Mouse (Mus musculus) myocyte (in vitro differentiated cells): ENCODE measurements around the gene Gm28539.

Source experiments
- CEBPB ChIP-seq: IDR thresholded peaks from 2 replicates; pipeline ENCODE4 v1.6.1; 2011; ENCODE audit warnings: mild to moderate bottlenecking, moderate library complexity; ENCODE audit not compliant: poor library complexity, insufficient read depth, severe bottlenecking
- E2F4 ChIP-seq: IDR thresholded peaks from one replicate; pipeline ENCODE4 v1.6.1; 2011; ENCODE audit warnings: mild to moderate bottlenecking, control low read depth, moderate library complexity; ENCODE audit not compliant: insufficient read depth
- MAX ChIP-seq: IDR thresholded peaks from one replicate; pipeline ENCODE4 v1.6.1; 2011; ENCODE audit warnings: low read depth, mild to moderate bottlenecking, control low read depth
- MYOD1 ChIP-seq, 3 experiments: IDR thresholded peaks; one replicate each; pipeline ENCODE4 v1.6.1; 2011; ENCODE audit warnings: control low read depth in 2 of 3, low read depth in 2 of 3, mild to moderate bottlenecking in 2 of 3, moderate library complexity in 1 of 3; ENCODE audit not compliant: insufficient read length in 2 of 3, control insufficient read depth in 1 of 3
- MYOG ChIP-seq, 3 experiments: IDR thresholded peaks; one replicate each; pipeline ENCODE4 v1.6.1; 2011; ENCODE audit warnings: control low read depth in 2 of 3, low read depth in 2 of 3, mild to moderate bottlenecking in 2 of 3; ENCODE audit not compliant: insufficient read length in 2 of 3, control insufficient read depth in 1 of 3, insufficient read depth in 1 of 3
- POLR2A ChIP-seq: IDR thresholded peaks from one replicate; pipeline ENCODE4 v1.6.1; 2011; ENCODE audit warnings: low read depth, mild to moderate bottlenecking, control low read depth, moderate library complexity; ENCODE audit not compliant: insufficient read length
- POLR2AphosphoS2 ChIP-seq: IDR thresholded peaks from one replicate; pipeline ENCODE4 v1.6.1; 2011; ENCODE audit warnings: low read depth, control low read depth; ENCODE audit not compliant: insufficient read length
- SRF ChIP-seq: IDR thresholded peaks from one replicate; pipeline ENCODE4 v1.6.1; 2011; ENCODE audit warnings: low read depth; ENCODE audit not compliant: control insufficient read depth, insufficient read length
- TCF12 ChIP-seq: IDR thresholded peaks from one replicate; pipeline ENCODE4 v1.6.1; 2011; ENCODE audit warnings: mild to moderate bottlenecking, control low read depth; ENCODE audit not compliant: poor library complexity, insufficient read depth, severe bottlenecking
- TCF3 ChIP-seq: IDR thresholded peaks from one replicate; pipeline ENCODE4 v1.6.1; 2011; ENCODE audit warnings: low read depth, control low read depth; ENCODE audit not compliant: insufficient read length
- USF1 ChIP-seq: IDR thresholded peaks from one replicate; pipeline ENCODE4 v1.6.1; 2011; ENCODE audit warnings: low read depth, mild to moderate bottlenecking, control low read depth, moderate library complexity

GRCm38 (mm10) chr16:18812385-18812910 lies 23.9 kb upstream of the Gm28539 start:
- TF ChIP-seq POLR2A (no peak), POLR2AphosphoS2 (no peak), TCF12 (no peak), MAX (no peak), USF1 (no peak), MYOG (IDR thresholded peaks at IDR 0.05; ENCODE audit: control insufficient read depth in 1 of 3, insufficient read depth in 1 of 3, insufficient read length in 2 of 3, low read depth in 2 of 3) (no peak), CEBPB (no peak), SRF (no peak), E2F4 (no peak), MYOD1 (IDR thresholded peaks at IDR 0.05; ENCODE audit: control insufficient read depth in 1 of 3, insufficient read length in 2 of 3, low read depth in 2 of 3) (no peak), TCF3 (no peak)
